Mouse (Mus musculus) lung, postnatal 0 days (tissue): Measurements from ENCODE around the gene Pard3.

ENCODE experiments used
- CTCF ChIP-seq: IDR thresholded peaks from 2 replicates; pipeline ENCODE4 v1.5.1; 2016; ENCODE audit warnings: antibody characterized with exemption, mild to moderate bottlenecking
- EP300 ChIP-seq: IDR thresholded peaks from 2 replicates; pipeline ENCODE4 v1.6.1; 2016; ENCODE audit warnings: antibody characterized with exemption, mild to moderate bottlenecking, control low read depth

DNA sequence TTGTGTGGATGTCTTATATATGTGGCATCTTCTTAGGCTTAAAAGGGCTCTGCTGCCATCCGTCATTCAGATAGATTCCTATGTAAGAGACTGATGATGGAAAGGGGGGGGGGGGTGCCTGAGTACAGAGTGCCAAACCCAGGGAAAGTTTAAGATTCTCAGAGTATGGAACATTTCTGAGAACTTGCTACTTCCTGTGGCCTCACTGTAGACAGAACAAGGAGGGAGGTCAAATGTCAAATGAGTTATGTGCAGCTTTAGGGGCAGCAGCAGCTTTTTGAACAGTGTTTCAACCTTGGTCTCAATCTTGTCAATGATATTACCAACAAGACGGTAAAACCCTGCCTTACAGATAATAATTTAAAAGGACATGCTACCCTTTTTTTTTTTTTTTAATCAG, 367.5 kb downstream of the Pard3 start:
- no peak for TF ChIP-seq CTCF
- no peak for TF ChIP-seq EP300
